Mouse (Mus musculus) lung, embryonic 15.5 days (tissue): ENCODE data around the gene Fbxl15. TPM values are rescaled to one million over a fixed set of nuclear protein-coding genes. Genes with fewer than 3 reads are reported as not detected.
A peak's percentile ranks its signal among the peaks of the same experiment; 100 is the strongest.

Source experiments
- ATAC-seq: fragments of 200-750 bp; cut with Nextera tagmentation; 2 replicates; pipeline ENCODE4 v1.8.0; 2017; ENCODE audit warnings: moderate number of reproducible peaks, borderline replicate concordance; ENCODE audit not compliant: low FRiP score, low TSS enrichment; ENCODE audit errors: extremely low read depth
- H3K27ac ChIP-seq: fragments of 300-500 bp; sonication (generic); 2 replicates; pipeline ENCODE4 v1.5.1; 2015; ENCODE audit warnings: moderate library complexity, mild to moderate bottlenecking, inconsistent platforms
- H3K27me3 ChIP-seq: fragments of 300-500 bp; sonication (generic); 2 replicates; pipeline ENCODE4 v1.6.1; 2015; ENCODE audit warnings: inconsistent platforms
- H3K36me3 ChIP-seq: fragments of 300-500 bp; sonication (generic); 2 replicates; pipeline ENCODE4 v1.6.1; 2015; ENCODE audit warnings: inconsistent platforms
- H3K4me1 ChIP-seq: fragments of 300-500 bp; sonication (generic); 2 replicates; pipeline ENCODE4 v1.6.1; 2015; ENCODE audit warnings: inconsistent platforms
- H3K4me2 ChIP-seq: fragments of 300-500 bp; sonication (generic); 2 replicates; pipeline ENCODE4 v1.6.1; 2015; ENCODE audit warnings: inconsistent platforms, mild to moderate bottlenecking, moderate library complexity
- H3K4me3 ChIP-seq: fragments of 300-500 bp; sonication (generic); 2 replicates; pipeline ENCODE4 v1.5.1; 2015; ENCODE audit warnings: mild to moderate bottlenecking, inconsistent platforms
- H3K9ac ChIP-seq: fragments of 300-500 bp; sonication (generic); 2 replicates; pipeline ENCODE4 v1.6.1; 2015; ENCODE audit warnings: inconsistent platforms
- H3K9me3 ChIP-seq: fragments of 300-500 bp; sonication (generic); 2 replicates; pipeline ENCODE4 v1.6.1; 2016; ENCODE audit warnings: inconsistent platforms
- WGBS: fragments of 180-500 bp; shearing (Covaris S2); methylation state at CpG from one replicate; pipeline ENCODE4 v1.1.7; 2015; 5-methylcytosine and 5-hydroxymethylcytosine counted together
- polyA plus RNA-seq: library from polyadenylated mRNA; unstranded; fragments of >200 nt; fragmentation: Nextera tagmentation; extraction: Ambion mirVana; gene quantifications from 2 replicates; pipeline ENCODE4 v1.2.1, GENCODE M21; 2015

Gene Fbxl15
- polyA plus RNA-seq, 1 experiment from 2014 or later: 14.2 TPM

GRCm38 (mm10) chr19:46327531-46328064 lies 386 bp upstream of the Fbxl15 start:
- H3K4me3 ChIP-seq: peak overlapping the region; percentile 76
- no peaks in the 10 kb centered on the region for H3K9me3 ChIP-seq
- H3K27ac ChIP-seq: peak overlapping the region; percentile 89
- H3K9ac ChIP-seq: peak overlapping the region; percentile 70
- peaks cover 27% of the 10 kb centered on the region for H3K4me1 ChIP-seq
- peaks cover 11% of the 10 kb centered on the region; the same call in 1 of the 2 replicates for H3K36me3 ChIP-seq
- ATAC-seq: no peak
- peaks cover 51% of the 10 kb centered on the region for H3K27me3 ChIP-seq
- WGBS: 23% methylated on average over 14 of the region's 14 CpGs
- H3K4me2 ChIP-seq: peak overlapping the region; percentile 100

- ATAC-seq: peak; percentile 1; the same call in 1 of the 2 replicates
- Histone ChIP-seq H3K27me3 (peaks cover 36% of the 10 kb centered on the region), H3K4me1 (peaks cover 27% of the 10 kb centered on the region), H3K27ac (peak overlapping the region; percentile 89), H3K9ac (peak overlapping the region; percentile 70), H3K36me3 (peaks cover 11% of the 10 kb centered on the region; the same call in 1 of the 2 replicates), H3K4me2 (peak overlapping the region; percentile 100), H3K4me3 (peak overlapping the region; percentile 76), H3K9me3 (no peaks in the 10 kb centered on the region)
- 2% methylated on average over 54 of the region's 54 CpGs for WGBS
These were observed 1.2 kb downstream of the Fbxl15 start for GRCm38 (mm10) chr19:46329031-46329641.

- Histone ChIP-seq H3K4me1 (peaks cover 27% of the 10 kb centered on the region), H3K36me3 (peaks cover 11% of the 10 kb centered on the region; the same call in 1 of the 2 replicates), H3K27me3 (peaks cover 28% of the 10 kb centered on the region), H3K27ac (no peak overlapping the region), H3K9me3 (no peaks in the 10 kb centered on the region), H3K9ac (no peak overlapping the region), H3K4me3 (0 out of 2 replicates have a peak overlapping the region, but pooled peaks have one; percentile 76), H3K4me2 (peak overlapping the region; percentile 100)
- ATAC-seq: peak; percentile 60
- 5% methylated on average over 16 of the region's 16 CpGs for WGBS
These were observed 2.0 kb downstream of the Fbxl15 start for GRCm38 (mm10) chr19:46329951-46330350.

GRCm38 (mm10) chr19:46330696-46331095 lies 2.7 kb downstream of the Fbxl15 start:
- Histone ChIP-seq H3K36me3 (peaks cover 11% of the 10 kb centered on the region; the same call in 1 of the 2 replicates), H3K27ac (no peak overlapping the region), H3K9ac (no peak overlapping the region), H3K4me1 (peaks cover 27% of the 10 kb centered on the region), H3K9me3 (no peaks in the 10 kb centered on the region), H3K4me2 (no peak overlapping the region), H3K27me3 (peaks cover 20% of the 10 kb centered on the region), H3K4me3 (no peak overlapping the region)
- no peak for ATAC-seq
- WGBS: 90% methylated on average over 12 of the region's 12 CpGs

- Histone ChIP-seq H3K9me3 (no peaks in the 10 kb centered on the region), H3K4me2 (no peak overlapping the region), H3K36me3 (peaks cover 11% of the 10 kb centered on the region; the same call in 1 of the 2 replicates), H3K27ac (no peak overlapping the region), H3K4me3 (no peak overlapping the region), H3K27me3 (peaks cover 14% of the 10 kb centered on the region), H3K9ac (no peak overlapping the region), H3K4me1 (peaks cover 27% of the 10 kb centered on the region)
- 91% methylated on average over 14 of the region's 14 CpGs for WGBS
- ATAC-seq: no peak
These were observed 3.3 kb downstream of the Fbxl15 start for GRCm38 (mm10) chr19:46331326-46331725.

- H3K4me3 ChIP-seq: no peak overlapping the region
- H3K36me3 ChIP-seq: peaks cover 11% of the 10 kb centered on the region; the same call in 1 of the 2 replicates
- 76% methylated on average over 3 of the region's 3 CpGs for WGBS
- H3K9me3 ChIP-seq: no peaks in the 10 kb centered on the region
- H3K27ac ChIP-seq: no peak overlapping the region
- ATAC-seq: no peak
- H3K27me3 ChIP-seq: peaks cover 8% of the 10 kb centered on the region
- no peak overlapping the region for H3K4me2 ChIP-seq
- H3K9ac ChIP-seq: no peak overlapping the region
- H3K4me1 ChIP-seq: peaks cover 22% of the 10 kb centered on the region
These were observed 4.0 kb downstream of the Fbxl15 start for GRCm38 (mm10) chr19:46331936-46332335.

- Histone ChIP-seq H3K27me3 (no peaks in the 10 kb centered on the region), H3K27ac (no peak overlapping the region), H3K4me2 (no peak overlapping the region), H3K4me1 (peaks cover 21% of the 10 kb centered on the region), H3K4me3 (no peak overlapping the region), H3K9me3 (no peaks in the 10 kb centered on the region), H3K9ac (no peak overlapping the region), H3K36me3 (peaks cover 11% of the 10 kb centered on the region; the same call in 1 of the 2 replicates)
- ATAC-seq: no peak
- WGBS: 61% methylated on average over 7 of the region's 7 CpGs
These were observed 4.8 kb downstream of the Fbxl15 start for GRCm38 (mm10) chr19:46332721-46333339.

GRCm38 (mm10) chr19:46333906-46334305 lies 5.9 kb downstream of the Fbxl15 start:
- 82% methylated on average over 3 of the region's 3 CpGs for WGBS
- ATAC-seq: no peak
- Histone ChIP-seq H3K4me2 (no peak overlapping the region), H3K9ac (no peak overlapping the region), H3K4me3 (no peak overlapping the region), H3K27me3 (no peaks in the 10 kb centered on the region), H3K27ac (no peak overlapping the region), H3K36me3 (peaks cover 11% of the 10 kb centered on the region; the same call in 1 of the 2 replicates), H3K4me1 (peaks cover 23% of the 10 kb centered on the region), H3K9me3 (no peaks in the 10 kb centered on the region)

GRCm38 (mm10) chr19:46337719-46338330 lies 9.8 kb downstream of the Fbxl15 start:
- 0 out of 2 replicates have a peak, but pooled peaks have one; percentile 0 for ATAC-seq
- WGBS: 35% methylated on average over 15 of the region's 15 CpGs
- no peaks in the 10 kb centered on the region for H3K36me3 ChIP-seq
- no peaks in the 10 kb centered on the region for H3K27me3 ChIP-seq
- H3K4me3 ChIP-seq: peak overlapping the region; percentile 85
- no peaks in the 10 kb centered on the region for H3K9me3 ChIP-seq
- peaks cover 23% of the 10 kb centered on the region for H3K4me1 ChIP-seq
- peak overlapping the region; percentile 77 for H3K9ac ChIP-seq
- peak overlapping the region; percentile 82 for H3K4me2 ChIP-seq
- H3K27ac ChIP-seq: 0 out of 2 replicates have a peak overlapping the region, but pooled peaks have one; percentile 29

GRCm38 (mm10) chr19:46338331-46338936 lies 10.4 kb downstream of the Fbxl15 start, which contains the start of gene Cuedc2:
TSS of gene Cuedc2 (minus strand) at chr19:46338702.
- H3K4me3 ChIP-seq: peak within 1 kb of the TSS; percentile 85
- H3K4me1 ChIP-seq: peaks cover 23% of the 10 kb centered on the region
- under 1% methylated on average over 31 of the region's 31 CpGs for WGBS
- no peaks in the 10 kb centered on the region for H3K36me3 ChIP-seq
- peak within 1 kb of the TSS; percentile 41 for H3K27ac ChIP-seq
- peak within 1 kb of the TSS; percentile 77 for H3K9ac ChIP-seq
- H3K9me3 ChIP-seq: no peaks in the 10 kb centered on the region
- H3K27me3 ChIP-seq: no peaks in the 10 kb centered on the region
- ATAC-seq: peak; percentile 87
- peak within 1 kb of the TSS; percentile 82 for H3K4me2 ChIP-seq

GRCm38 (mm10) chr19:46338942-46339286 lies 10.9 kb downstream of the Fbxl15 start:
- no peaks in the 10 kb centered on the region for H3K9me3 ChIP-seq

More at GRCm38 (mm10) chr19:46338942-46339286, 10.9 kb downstream of the Fbxl15 start:
- H3K27ac ChIP-seq: peak overlapping the region; percentile 41
- peaks cover 3% of the 10 kb centered on the region; the same call in 1 of the 2 replicates for H3K27me3 ChIP-seq
- ATAC-seq: peak; percentile 17; the same call in 1 of the 2 replicates
- 45% methylated on average over 6 of the region's 6 CpGs for WGBS
- no peaks in the 10 kb centered on the region for H3K36me3 ChIP-seq
- peak overlapping the region; percentile 85 for H3K4me3 ChIP-seq
- peaks cover 23% of the 10 kb centered on the region for H3K4me1 ChIP-seq
- peak overlapping the region; percentile 47 for H3K4me2 ChIP-seq
- H3K9ac ChIP-seq: 0 out of 2 replicates have a peak overlapping the region, but pooled peaks have one; percentile 22
